Mouse (Mus musculus) limb, embryonic 11.5 days (tissue): ENCODE data around the gene Sfta2. TPM values are rescaled to one million over a fixed set of nuclear protein-coding genes. Genes with fewer than 3 reads are reported as not detected.

Experiments used
- ATAC-seq: fragments of 200-750 bp; cut with Nextera tagmentation; 2 replicates; pipeline ENCODE4 v1.8.0; 2017; ENCODE audit warnings: low read depth; ENCODE audit not compliant: insufficient number of reproducible peaks, low FRiP score, low TSS enrichment
- DNase-seq: peaks from one replicate; pipeline ENCODE4 v3.0.0-alpha.2; 2015; ENCODE audit warnings: low spot score
- H3K27ac ChIP-seq: fragments of 300-500 bp; sonication (generic); replicated peaks from 2 replicates; pipeline ENCODE4 v1.5.1; 2014; ENCODE audit warnings: low read depth, mild to moderate bottlenecking, low read length
- H3K27me3 ChIP-seq: fragments of 300-500 bp; sonication (generic); 2 replicates; pipeline ENCODE4 v1.6.1; 2014; ENCODE audit warnings: mild to moderate bottlenecking, low read length, mixed read lengths; ENCODE audit not compliant: control insufficient read depth, insufficient read depth
- H3K36me3 ChIP-seq: fragments of 300-500 bp; sonication (generic); 2 replicates; pipeline ENCODE4 v1.6.1; 2014; ENCODE audit warnings: mild to moderate bottlenecking, low read length, moderate library complexity, mixed read lengths; ENCODE audit not compliant: control insufficient read depth, insufficient read depth
- H3K4me1 ChIP-seq: fragments of 300-500 bp; sonication (generic); 2 replicates; pipeline ENCODE4 v1.6.1; 2014; ENCODE audit warnings: low read length, mixed read lengths; ENCODE audit not compliant: control insufficient read depth, insufficient read depth
- H3K4me2 ChIP-seq: fragments of 300-500 bp; sonication (generic); 2 replicates; pipeline ENCODE4 v1.6.1; 2014; ENCODE audit warnings: low read depth, mild to moderate bottlenecking, moderate library complexity; ENCODE audit not compliant: severe bottlenecking
- H3K4me3 ChIP-seq: fragments of 300-500 bp; sonication (generic); 2 replicates; pipeline ENCODE4 v1.5.1; 2014; ENCODE audit warnings: low read depth, low read length
- H3K9ac ChIP-seq: fragments of 300-500 bp; sonication (generic); 2 replicates; pipeline ENCODE4 v1.6.1; 2014; ENCODE audit warnings: mild to moderate bottlenecking, low read length
- H3K9me3 ChIP-seq: fragments of 300-500 bp; sonication (generic); 2 replicates; pipeline ENCODE4 v1.6.1; 2016; ENCODE audit warnings: low read length; ENCODE audit not compliant: control insufficient read depth
- WGBS: fragments of 180-500 bp; shearing (Covaris S2); extraction: QIAGEN DNeasy Blood & Tissue Kit; methylation state at CpG from one replicate; pipeline ENCODE4 v1.1.7; 2014; 5-methylcytosine and 5-hydroxymethylcytosine counted together
- polyA plus RNA-seq: library from polyadenylated mRNA; unstranded; fragments of >200 nt; fragmentation: Nextera tagmentation; extraction: Ambion mirVana; gene quantifications from 2 replicates; pipeline ENCODE4 v1.2.1, GENCODE M21; 2014

Gene Sfta2
- polyA plus RNA-seq, 1 experiment from 2014 or later = not detected

DNA sequence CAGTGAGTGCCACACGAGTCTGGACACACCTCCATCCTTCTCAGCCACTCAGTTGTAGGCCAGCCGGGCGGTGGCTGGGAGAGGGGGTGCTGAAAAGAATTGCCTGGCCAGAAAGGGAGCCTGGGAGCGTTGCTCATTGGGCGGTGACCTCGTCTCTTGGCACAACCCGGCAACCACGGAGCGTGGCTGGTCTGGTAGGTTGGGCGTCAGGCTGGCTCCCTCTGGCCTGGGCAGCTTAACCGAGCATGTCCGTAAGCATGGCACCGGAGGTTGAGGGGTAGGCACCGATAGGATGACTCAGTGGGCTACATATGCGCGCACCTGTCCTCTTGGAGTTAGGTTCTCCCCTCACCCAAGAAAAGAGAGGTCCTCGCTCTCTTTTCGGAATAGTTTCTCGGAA is 98.6 kb downstream of the Sfta2 start:
- no peak overlapping the region for H3K27ac ChIP-seq
- H3K36me3 ChIP-seq = 0 out of 2 replicates have a peak, but pooled peaks cover 3% of the 10 kb centered on the region
- H3K4me1 ChIP-seq = peaks cover 33% of the 10 kb centered on the region
- peak; percentile 47 for DNase-seq
- H3K4me3 ChIP-seq = peak overlapping the region; percentile 68
- H3K4me2 ChIP-seq = peak overlapping the region; percentile 97
- H3K27me3 ChIP-seq = peaks cover 19% of the 10 kb centered on the region
- 0 out of 2 replicates have a peak, but pooled peaks cover 2% of the 10 kb centered on the region for H3K9me3 ChIP-seq
- ATAC-seq = no peak
- 4% methylated on average over 19 of the region's 19 CpGs for WGBS
- H3K9ac ChIP-seq = peak overlapping the region; percentile 76

Other genes with a start within 250 kb of the Sfta2 start
- 3.6 and 4.0 TPM in 2 replicates for gene H2-Q4, start 221.9 kb upstream of the Sfta2 start, polyA plus RNA-seq
- 2.5 and 3.1 TPM in 2 replicates for gene H2-Q6, start 176.7 kb upstream of the Sfta2 start, polyA plus RNA-seq
- gene H2-Q7, start 162.4 kb upstream of the Sfta2 start, polyA plus RNA-seq = 23.3 and 25.7 TPM in 2 replicates
- 0.26 and 0.72 TPM in 2 replicates for gene H2-Q10, start 131.5 kb upstream of the Sfta2 start, polyA plus RNA-seq
- gene Pou5f1, start 95.5 kb upstream of the Sfta2 start, polyA plus RNA-seq = 0.11 TPM in 1 of 2 replicates, not detected in the other
- gene Tcf19, start 84.7 kb upstream of the Sfta2 start, polyA plus RNA-seq = 53.9 and 65.0 TPM in 2 replicates
- 13.2 and 13.6 TPM in 2 replicates for gene Cchcr1, start 84.4 kb upstream of the Sfta2 start, polyA plus RNA-seq
- 0.72 and 1.1 TPM in 2 replicates for gene Psors1c2, start 68.3 kb upstream of the Sfta2 start, polyA plus RNA-seq
- not detected in 2 replicates for gene Cdsn, start 49.4 kb upstream of the Sfta2 start, polyA plus RNA-seq
- not detected in 2 replicates for gene 2300002M23Rik, start 34.1 kb upstream of the Sfta2 start, polyA plus RNA-seq
- gene Gm9573, start 25.1 kb downstream of the Sfta2 start, polyA plus RNA-seq = not detected in 2 replicates
- not detected in 2 replicates for gene Mucl3, start 42.1 kb downstream of the Sfta2 start, polyA plus RNA-seq
- gene Vars2, start 66.0 kb downstream of the Sfta2 start, polyA plus RNA-seq = 17.6 and 17.9 TPM in 2 replicates
- 56.7 and 57.0 TPM in 2 replicates for gene Gtf2h4, start 72.2 kb downstream of the Sfta2 start, polyA plus RNA-seq
- gene Ddr1, start 103.1 kb downstream of the Sfta2 start, polyA plus RNA-seq = 14.7 and 17.6 TPM in 2 replicates
- 2.7 and 3.1 TPM in 2 replicates for gene Ier3, start 220.1 kb downstream of the Sfta2 start, polyA plus RNA-seq
- 47.1 and 47.8 TPM in 2 replicates for gene Flot1, start 221.7 kb downstream of the Sfta2 start, polyA plus RNA-seq
- gene Tubb5, start 236.8 kb downstream of the Sfta2 start, polyA plus RNA-seq = 1,416 and 1,443 TPM in 2 replicates
- gene Mdc1, start 240.0 kb downstream of the Sfta2 start, polyA plus RNA-seq = 20.7 and 23.5 TPM in 2 replicates